Mouse (Mus musculus) gastrocnemius, postnatal 14 days (tissue): ENCODE results near the gene Dgkz. TPM values are rescaled to one million over a fixed set of nuclear protein-coding genes. Genes with fewer than 3 reads are reported as not detected.

ENCODE experiments used
- DNase-seq: peaks from one replicate; pipeline ENCODE4 v3.0.0; 2021; ENCODE audit warnings: mixed read lengths
- intact Hi-C: fragments of 180-260 bp; cut with DNase I; formaldehyde crosslinking; loops from one replicate; pipeline ENCODE4 v1.15.1; 2025; ENCODE audit warnings: low total_unique reads
- microRNA-seq, 2 experiments: library from miRNA; unstranded; fragments of <30 nt; microRNA quantifications; one replicate each; pipeline ENCODE4 v1.2.0; 2021
- total RNA-seq, 2 experiments: library from RNA; stranded (reverse); gene quantifications; 2 replicates each; pipeline ENCODE4 v1.2.3; 2021

Dgkz gene
- total RNA-seq, 2 experiments from 2014 or later, result 38.6 to 42.4 TPM

- DNase-seq, result no peak
- intact Hi-C loops, result no loop called here
Measured at GRCm38 (mm10) chr2:91903171-91903925, 72.3 kb downstream of the Dgkz start.

GRCm38 (mm10) chr2:91902336-91902735 lies 73.3 kb downstream of the Dgkz start:
- no peak for DNase-seq
- intact Hi-C loops, result no loop called here

DNA sequence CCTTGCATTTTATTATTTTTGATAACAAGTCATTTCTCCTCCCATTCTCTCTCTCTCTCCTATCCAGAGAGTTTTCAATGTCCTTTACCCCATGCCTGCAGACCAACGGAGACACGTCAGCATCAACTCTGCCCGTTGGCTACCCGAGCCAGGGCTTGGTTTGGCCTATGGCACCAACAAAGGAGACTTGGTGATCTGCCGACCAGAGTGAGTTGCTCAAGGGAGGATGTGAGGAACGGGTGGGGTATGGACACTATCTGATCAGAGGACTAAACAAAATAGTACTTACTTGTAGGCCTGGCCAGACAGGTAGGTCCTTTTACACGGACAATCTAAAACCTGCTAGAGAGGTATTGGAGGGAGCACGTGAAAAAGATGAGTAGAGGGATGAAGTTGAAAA lies 75.2 kb downstream of the Dgkz start:
- intact Hi-C loops, result no loop called here
- no peak for DNase-seq

DNA sequence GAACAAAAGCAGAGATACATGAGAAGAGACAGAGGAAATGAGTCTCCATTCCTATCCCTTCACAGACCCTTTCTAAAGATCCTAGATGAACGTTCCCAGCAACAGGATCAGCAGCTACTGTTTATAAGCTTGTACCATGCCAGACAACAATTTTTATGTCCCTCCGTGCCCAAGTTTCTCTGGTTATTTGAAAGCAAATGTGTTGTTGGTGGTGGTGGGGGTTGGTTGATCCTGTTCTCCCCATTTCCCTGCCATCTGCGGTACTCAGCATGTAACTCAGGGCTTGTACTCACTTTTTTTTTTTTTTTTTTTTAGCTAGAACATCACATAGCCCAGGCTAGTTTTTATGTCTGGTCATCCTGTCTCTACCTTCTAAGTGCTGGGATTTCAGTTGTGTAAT lies 76.5 kb downstream of the Dgkz start:
- intact Hi-C loops, result no loop called here

GRCm38 (mm10) chr2:91897968-91898367 lies 77.7 kb downstream of the Dgkz start:
- intact Hi-C loops, result no loop called here
- DNase-seq, result no peak

More for the DNA sequence above, 76.5 kb downstream of the Dgkz start:
- DNase-seq, result no peak

GRCm38 (mm10) chr2:91895401-91895800 lies 80.3 kb downstream of the Dgkz start:
- intact Hi-C loops, result no loop called here

GRCm38 (mm10) chr2:91894716-91895115 lies 80.9 kb downstream of the Dgkz start:
- no peak for DNase-seq
- intact Hi-C loops, result no loop called here

More at GRCm38 (mm10) chr2:91895401-91895800, 80.3 kb downstream of the Dgkz start:
- no peak for DNase-seq

- intact Hi-C loops, result no loop called here
Measured at GRCm38 (mm10) chr2:91884616-91885015, 91.0 kb downstream of the Dgkz start.

DNA sequence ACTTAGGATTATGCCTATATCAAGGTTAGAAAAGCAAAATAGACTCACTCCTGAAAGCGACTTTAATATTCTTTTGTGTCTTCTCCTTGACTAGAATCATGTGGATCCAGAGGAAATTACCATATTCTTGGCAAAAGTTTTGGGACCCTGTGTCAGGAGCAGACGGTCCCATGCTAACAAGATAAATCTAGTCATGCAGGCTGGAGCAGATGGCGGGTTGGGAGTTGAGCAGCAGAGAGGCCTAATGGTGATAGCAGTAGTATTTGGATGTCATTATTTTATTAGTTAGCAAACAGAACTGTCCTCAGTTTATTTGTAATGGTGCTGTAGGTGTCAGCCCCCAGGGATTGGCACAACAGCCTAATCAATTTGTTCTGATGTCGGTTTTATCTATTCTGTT lies 91.7 kb downstream of the Dgkz start:
- DNase-seq, result no peak
- intact Hi-C loops, result no loop called here

More at GRCm38 (mm10) chr2:91884616-91885015, 91.0 kb downstream of the Dgkz start:
- no peak for DNase-seq

Small RNA genes within 50 kb of the gene (microRNA-seq; reads per million reads assigned to microRNA genes)
- 0 to 0.64 reads per million in 2 experiments for gene Mir6999

Other genes with a start within 250 kb of the Dgkz start
- gene Ambra1, start 245.7 kb downstream of the Dgkz start, total RNA-seq, result 10 to 100 TPM; 15.4 to 17.0 TPM
- gene Chrm4, start 48.6 kb downstream of the Dgkz start, total RNA-seq, result not detected
- 10 to 100 TPM; 12.1 to 20.7 TPM for gene Mdk, start 43.6 kb downstream of the Dgkz start, total RNA-seq
- gene Gm9821, start 30.2 kb downstream of the Dgkz start, total RNA-seq, result not detected
- 10 to 100 TPM; 14.7 to 22.6 TPM for gene Creb3l1, start 48.6 kb upstream of the Dgkz start, total RNA-seq
- 10 to 100 TPM; 19.5 to 21.2 TPM for gene Phf21a, start 117.3 kb upstream of the Dgkz start, total RNA-seq